Mouse (Mus musculus) WW6 (cell line): ENCODE results near the gene Usp17lc.
"Not testable (repeated sequence)": the region's sequence is repeated elsewhere in the genome, so short reads cannot be mapped to it uniquely, and the experiment has no call there.

ENCODE experiments used
- DNase-seq: peaks from one replicate; pipeline ENCODE4 v3.0.0-alpha.2; 2013; ENCODE audit warnings: low read depth, low spot score

Usp17lc gene

DNA sequence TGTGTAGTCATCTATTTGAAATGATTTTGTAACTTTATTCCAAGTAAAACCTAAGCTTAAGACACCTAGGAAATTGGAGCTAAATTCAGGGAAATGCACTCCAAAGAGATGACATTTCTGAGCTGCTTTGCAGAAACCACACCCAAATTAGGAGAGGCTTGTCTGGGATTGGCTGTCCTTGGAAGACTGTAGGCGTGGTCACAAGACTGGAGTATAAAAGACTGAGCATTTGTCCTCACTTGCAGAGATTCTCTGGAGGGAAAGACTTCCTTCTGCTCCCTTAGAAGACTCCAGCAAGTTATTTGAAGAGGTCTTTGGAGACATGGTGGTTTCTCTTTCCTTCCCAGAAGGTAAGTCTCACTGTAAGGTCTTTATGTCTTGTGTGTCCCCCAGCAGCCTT lies at the start of gene Usp17lc:
Usp17lc (plus strand) TSS at position 301 of the 400 bp plus-strand sequence.
- not testable (repeated sequence) for DNase-seq

DNA sequence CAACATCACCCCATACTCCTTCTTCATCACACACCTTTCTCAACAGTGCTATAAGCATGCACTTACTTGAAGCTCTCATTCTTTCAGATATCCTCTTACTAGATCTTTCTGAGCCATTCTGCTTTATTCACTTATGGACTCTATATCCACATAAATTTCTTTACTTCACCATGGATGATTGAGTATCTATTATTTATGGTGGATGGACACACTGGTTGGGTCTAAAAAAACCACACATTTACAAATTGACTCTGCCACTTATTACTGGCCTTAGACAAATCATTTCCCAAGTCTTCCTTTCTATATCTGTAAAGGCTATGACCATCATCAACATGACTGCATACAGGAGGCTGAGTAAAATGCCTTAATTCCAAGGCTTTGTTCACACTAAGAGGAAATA lies 28.8 kb upstream of the Usp17lc start, which contains the start of gene Olfr603:
Olfr603 (minus strand) TSS at position 101 of the 400 bp plus-strand sequence.
- DNase-seq = no peak

DNA sequence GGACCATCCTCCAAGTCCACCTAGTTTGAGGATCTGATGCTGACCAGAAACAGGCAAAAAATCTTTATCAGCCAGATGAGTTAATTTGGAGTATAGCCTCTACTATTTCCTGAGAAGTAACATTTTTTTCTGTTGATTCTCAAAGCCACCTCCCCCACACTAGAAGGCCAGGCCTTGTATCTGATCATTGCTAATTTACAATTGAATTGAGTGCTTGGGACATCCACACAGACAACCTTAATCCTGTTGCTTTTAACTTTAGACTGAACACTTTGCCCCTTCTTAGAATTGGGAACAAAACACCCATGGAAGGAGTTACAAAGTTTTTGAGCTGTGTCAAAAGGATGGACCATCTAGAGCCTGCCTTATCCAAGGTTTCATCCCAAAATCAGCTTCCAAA lies 17.1 kb upstream of the Usp17lc start:
- DNase-seq = no peak

DNA sequence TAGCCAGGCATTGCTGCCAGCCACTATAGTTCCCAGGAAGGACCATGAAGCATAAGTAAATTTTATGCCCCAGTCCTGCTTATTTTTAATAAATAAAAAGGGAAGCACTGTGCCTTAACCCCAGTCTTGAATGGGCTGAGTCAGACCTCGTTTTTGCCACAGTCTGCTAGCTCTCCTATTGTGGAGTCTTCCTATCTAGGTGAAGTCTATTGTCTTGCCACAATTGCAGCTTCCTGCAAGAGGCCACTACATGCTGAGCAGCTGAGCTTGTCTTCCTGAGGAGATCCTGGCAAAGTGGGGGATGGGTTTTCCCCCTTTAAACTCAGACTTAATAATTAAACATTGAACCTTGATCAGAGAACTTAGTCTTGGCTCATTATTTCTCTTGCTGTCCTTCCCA lies 15.9 kb upstream of the Usp17lc start:
- no peak for DNase-seq

GRCm38 (mm10) chr7:103406521-103407055 lies 8.3 kb upstream of the Usp17lc start:
- DNase-seq = not testable (repeated sequence)

- DNase-seq = no peak
These were observed 30.5 kb downstream of the Usp17lc start, which contains the start of gene Olfr605 for GRCm38 (mm10) chr7:103445339-103445738. Gene Olfr605 (minus strand): TSS chr7:103445439.

- DNase-seq = no peak
These were observed 33.9 kb downstream of the Usp17lc start, which contains the start of gene Olfr606 for GRCm38 (mm10) chr7:103448746-103449145. Gene Olfr606 (plus strand): TSS chr7:103449046.

GRCm38 (mm10) chr7:103460590-103460989 lies 45.7 kb downstream of the Usp17lc start:
- DNase-seq = no peak
